Mouse (Mus musculus): Measurements from ENCODE around the gene Phf24. TPM values are rescaled to one million over a fixed set of nuclear protein-coding genes. Genes with fewer than 3 reads are reported as not detected.

Phf24 gene
- polyA plus RNA-seq, 1 experiment from 2014 or later = 0.50 TPM

GRCm38 (mm10) chr4:42879829-42880676 lies 36.4 kb upstream of the Phf24 start:
- Histone ChIP-seq H3K27ac (ENCODE audit: low read length) (no peak overlapping the region), H3K4me1 (replicated peaks; ENCODE audit: control insufficient read depth, insufficient read depth, low read length) (no peaks in the 10 kb centered on the region), H3K4me2 (ENCODE audit: low read depth, low read length) (no peak overlapping the region), H3K4me3 (ENCODE audit: low read length) (no peak overlapping the region), H3K36me3 (ENCODE audit: control insufficient read depth, insufficient read depth, low read length) (no peaks in the 10 kb centered on the region), H3K9ac (ENCODE audit: low read length) (no peak overlapping the region), H3K9me3 (ENCODE audit: control insufficient read depth, low read length) (no peaks in the 10 kb centered on the region), H3K27me3 (ENCODE audit: control insufficient read depth, insufficient read depth, low read depth, low read length) (no peaks in the 10 kb centered on the region)
- ATAC-seq (ENCODE audit: low read depth) = no peak
- WGBS = 64% methylated on average over 16 of the region's 16 CpGs

DNA sequence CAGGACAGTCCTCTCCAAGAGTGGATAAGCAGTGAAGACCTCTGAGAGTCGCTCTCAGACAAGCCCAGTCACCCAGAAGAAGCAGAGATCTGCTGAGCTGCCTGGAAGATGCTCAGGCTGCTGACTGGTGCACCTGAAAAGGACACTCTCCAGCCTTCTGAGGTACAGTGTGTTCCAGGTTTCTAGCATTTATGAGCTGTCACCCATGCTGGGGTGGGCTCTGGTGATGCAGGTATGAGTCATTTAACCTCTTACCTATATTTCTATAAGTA lies 35.8 kb upstream of the Phf24 start:
- H3K4me2 ChIP-seq (ENCODE audit: low read depth, low read length) = no peak overlapping the region
- ATAC-seq (ENCODE audit: low read depth) = no peak
- WGBS = 35% methylated on average over 1 of the region's 1 CpGs

GRCm38 (mm10) chr4:42886926-42887325 lies 29.5 kb upstream of the Phf24 start:
- no peaks in the 10 kb centered on the region for H3K27me3 ChIP-seq (ENCODE audit: control insufficient read depth, insufficient read depth, low read depth, low read length)
- no peak for ATAC-seq (ENCODE audit: low read depth)
- H3K9me3 ChIP-seq (ENCODE audit: control insufficient read depth, low read length) = no peaks in the 10 kb centered on the region
- H3K4me1 ChIP-seq (replicated peaks; ENCODE audit: control insufficient read depth, insufficient read depth, low read length) = no peaks in the 10 kb centered on the region
- H3K36me3 ChIP-seq (ENCODE audit: control insufficient read depth, insufficient read depth, low read length) = no peaks in the 10 kb centered on the region
- no peak overlapping the region for H3K27ac ChIP-seq (ENCODE audit: low read length)
- no peak overlapping the region for H3K4me2 ChIP-seq (ENCODE audit: low read depth, low read length)
- H3K4me3 ChIP-seq (ENCODE audit: low read length) = no peak overlapping the region
- no peak overlapping the region for H3K9ac ChIP-seq (ENCODE audit: low read length)
- WGBS = 88% methylated on average over 6 of the region's 6 CpGs

More for the DNA sequence above, 35.8 kb upstream of the Phf24 start:
- no peak overlapping the region for H3K9ac ChIP-seq (ENCODE audit: low read length)
- H3K4me1 ChIP-seq (replicated peaks; ENCODE audit: control insufficient read depth, insufficient read depth, low read length) = no peaks in the 10 kb centered on the region
- no peaks in the 10 kb centered on the region for H3K27me3 ChIP-seq (ENCODE audit: control insufficient read depth, insufficient read depth, low read depth, low read length)
- H3K27ac ChIP-seq (ENCODE audit: low read length) = no peak overlapping the region
- no peaks in the 10 kb centered on the region for H3K36me3 ChIP-seq (ENCODE audit: control insufficient read depth, insufficient read depth, low read length)
- no peak overlapping the region for H3K4me3 ChIP-seq (ENCODE audit: low read length)
- H3K9me3 ChIP-seq (ENCODE audit: control insufficient read depth, low read length) = no peaks in the 10 kb centered on the region

- H3K4me1 ChIP-seq (replicated peaks; ENCODE audit: control insufficient read depth, insufficient read depth, low read length) = no peaks in the 10 kb centered on the region
- H3K9ac ChIP-seq (ENCODE audit: low read length) = no peak overlapping the region
- 91% methylated on average over 6 of the region's 6 CpGs for WGBS
- H3K27me3 ChIP-seq (ENCODE audit: control insufficient read depth, insufficient read depth, low read depth, low read length) = no peaks in the 10 kb centered on the region
- H3K9me3 ChIP-seq (ENCODE audit: control insufficient read depth, low read length) = no peaks in the 10 kb centered on the region
- no peak overlapping the region for H3K4me3 ChIP-seq (ENCODE audit: low read length)
- no peaks in the 10 kb centered on the region for H3K36me3 ChIP-seq (ENCODE audit: control insufficient read depth, insufficient read depth, low read length)
- no peak for ATAC-seq (ENCODE audit: low read depth)
- no peak overlapping the region for H3K4me2 ChIP-seq (ENCODE audit: low read depth, low read length)
- no peak overlapping the region for H3K27ac ChIP-seq (ENCODE audit: low read length)
Measured at GRCm38 (mm10) chr4:42888806-42889205, 27.7 kb upstream of the Phf24 start.

- Histone ChIP-seq H3K9me3 (ENCODE audit: control insufficient read depth, low read length) (no peaks in the 10 kb centered on the region), H3K4me2 (ENCODE audit: low read depth, low read length) (no peak overlapping the region), H3K4me1 (replicated peaks; ENCODE audit: control insufficient read depth, insufficient read depth, low read length) (no peaks in the 10 kb centered on the region), H3K4me3 (ENCODE audit: low read length) (no peak overlapping the region), H3K9ac (ENCODE audit: low read length) (no peak overlapping the region), H3K36me3 (ENCODE audit: control insufficient read depth, insufficient read depth, low read length) (no peaks in the 10 kb centered on the region), H3K27ac (ENCODE audit: low read length) (no peak overlapping the region), H3K27me3 (ENCODE audit: control insufficient read depth, insufficient read depth, low read depth, low read length) (no peaks in the 10 kb centered on the region)
- ATAC-seq (ENCODE audit: low read depth) = no peak
- 65% methylated on average over 7 of the region's 7 CpGs for WGBS
Measured at GRCm38 (mm10) chr4:42891176-42891575, 25.3 kb upstream of the Phf24 start.

- Histone ChIP-seq H3K4me2 (ENCODE audit: low read depth, low read length) (no peak overlapping the region), H3K27ac (ENCODE audit: low read length) (no peak overlapping the region), H3K9ac (ENCODE audit: low read length) (no peak overlapping the region), H3K36me3 (ENCODE audit: control insufficient read depth, insufficient read depth, low read length) (no peaks in the 10 kb centered on the region), H3K27me3 (ENCODE audit: control insufficient read depth, insufficient read depth, low read depth, low read length) (no peaks in the 10 kb centered on the region), H3K9me3 (ENCODE audit: control insufficient read depth, low read length) (no peaks in the 10 kb centered on the region), H3K4me3 (ENCODE audit: low read length) (no peak overlapping the region), H3K4me1 (replicated peaks; ENCODE audit: control insufficient read depth, insufficient read depth, low read length) (no peaks in the 10 kb centered on the region)
- ATAC-seq (ENCODE audit: low read depth) = no peak
- 76% methylated on average over 7 of the region's 7 CpGs for WGBS
Measured at GRCm38 (mm10) chr4:42895118-42895517, 21.3 kb upstream of the Phf24 start.

DNA sequence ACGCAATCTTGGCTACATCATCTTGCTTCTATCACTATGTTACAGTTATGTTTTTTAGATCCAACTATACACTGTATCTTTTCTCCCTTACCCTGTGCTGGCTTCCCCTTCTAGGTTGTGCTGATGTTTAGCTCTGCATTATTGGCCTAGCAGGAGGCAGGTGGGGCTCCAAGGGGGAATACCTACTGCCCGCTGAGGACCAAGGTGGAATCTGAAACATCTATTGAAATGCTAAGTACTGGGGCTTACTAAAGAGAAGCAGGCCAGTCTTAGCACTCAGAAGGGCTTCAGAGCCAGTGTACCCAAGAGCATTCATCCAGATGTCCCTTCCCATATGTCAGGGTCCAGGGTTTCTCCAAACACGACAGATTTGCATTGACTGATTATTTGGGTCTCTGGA lies 17.5 kb upstream of the Phf24 start:
- H3K4me2 ChIP-seq (ENCODE audit: low read depth, low read length) = no peak overlapping the region
- WGBS = 39% methylated on average over 3 of the region's 3 CpGs
- no peaks in the 10 kb centered on the region for H3K36me3 ChIP-seq (ENCODE audit: control insufficient read depth, insufficient read depth, low read length)
- no peak for ATAC-seq (ENCODE audit: low read depth)
- no peak overlapping the region for H3K9ac ChIP-seq (ENCODE audit: low read length)
- H3K27ac ChIP-seq (ENCODE audit: low read length) = no peak overlapping the region
- H3K4me3 ChIP-seq (ENCODE audit: low read length) = no peak overlapping the region
- H3K9me3 ChIP-seq (ENCODE audit: control insufficient read depth, low read length) = no peaks in the 10 kb centered on the region
- no peaks in the 10 kb centered on the region for H3K4me1 ChIP-seq (replicated peaks; ENCODE audit: control insufficient read depth, insufficient read depth, low read length)
- no peaks in the 10 kb centered on the region for H3K27me3 ChIP-seq (ENCODE audit: control insufficient read depth, insufficient read depth, low read depth, low read length)

GRCm38 (mm10) chr4:42900878-42901277 lies 15.6 kb upstream of the Phf24 start:
- Histone ChIP-seq H3K36me3 (ENCODE audit: control insufficient read depth, insufficient read depth, low read length) (no peaks in the 10 kb centered on the region), H3K4me2 (ENCODE audit: low read depth, low read length) (no peak overlapping the region), H3K27me3 (ENCODE audit: control insufficient read depth, insufficient read depth, low read depth, low read length) (no peaks in the 10 kb centered on the region), H3K27ac (ENCODE audit: low read length) (no peak overlapping the region), H3K9me3 (ENCODE audit: control insufficient read depth, low read length) (no peaks in the 10 kb centered on the region), H3K4me3 (ENCODE audit: low read length) (no peak overlapping the region), H3K4me1 (replicated peaks; ENCODE audit: control insufficient read depth, insufficient read depth, low read length) (no peaks in the 10 kb centered on the region), H3K9ac (ENCODE audit: low read length) (no peak overlapping the region)
- WGBS = 60% methylated on average over 5 of the region's 5 CpGs
- ATAC-seq (ENCODE audit: low read depth) = no peak

DNA sequence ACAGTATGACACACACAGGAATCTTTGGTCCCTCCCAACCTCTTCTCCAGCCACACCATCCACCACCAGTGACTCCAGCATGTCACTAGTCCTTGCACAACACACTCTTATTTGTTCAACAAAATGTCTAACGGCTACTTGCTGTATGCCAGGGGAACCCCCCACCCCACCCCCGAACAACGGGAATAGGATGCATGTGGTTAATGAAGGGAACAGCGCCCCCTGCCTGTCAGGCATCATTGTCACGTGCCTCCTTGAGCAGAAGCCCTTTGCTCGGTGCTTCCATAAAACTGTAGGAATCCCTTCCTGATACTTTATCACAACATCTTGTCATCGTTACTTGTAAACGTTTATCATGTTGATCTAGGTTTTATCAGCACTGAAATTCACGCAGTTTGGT lies 14.3 kb upstream of the Phf24 start:
- Histone ChIP-seq H3K9ac (ENCODE audit: low read length) (no peak overlapping the region), H3K27ac (ENCODE audit: low read length) (no peak overlapping the region), H3K4me1 (replicated peaks; ENCODE audit: control insufficient read depth, insufficient read depth, low read length) (no peaks in the 10 kb centered on the region), H3K9me3 (ENCODE audit: control insufficient read depth, low read length) (no peaks in the 10 kb centered on the region), H3K27me3 (ENCODE audit: control insufficient read depth, insufficient read depth, low read depth, low read length) (no peaks in the 10 kb centered on the region), H3K36me3 (ENCODE audit: control insufficient read depth, insufficient read depth, low read length) (no peaks in the 10 kb centered on the region), H3K4me2 (ENCODE audit: low read depth, low read length) (no peak overlapping the region), H3K4me3 (ENCODE audit: low read length) (no peak overlapping the region)
- WGBS = 44% methylated on average over 9 of the region's 9 CpGs
- ATAC-seq (ENCODE audit: low read depth) = no peak

GRCm38 (mm10) chr4:42902730-42903129 lies 13.7 kb upstream of the Phf24 start:
- 79% methylated on average over 5 of the region's 5 CpGs for WGBS
- Histone ChIP-seq H3K4me1 (replicated peaks; ENCODE audit: control insufficient read depth, insufficient read depth, low read length) (no peaks in the 10 kb centered on the region), H3K27me3 (ENCODE audit: control insufficient read depth, insufficient read depth, low read depth, low read length) (no peaks in the 10 kb centered on the region), H3K36me3 (ENCODE audit: control insufficient read depth, insufficient read depth, low read length) (no peaks in the 10 kb centered on the region), H3K27ac (ENCODE audit: low read length) (no peak overlapping the region), H3K4me3 (ENCODE audit: low read length) (no peak overlapping the region), H3K9me3 (ENCODE audit: control insufficient read depth, low read length) (no peaks in the 10 kb centered on the region), H3K4me2 (ENCODE audit: low read depth, low read length) (no peak overlapping the region), H3K9ac (ENCODE audit: low read length) (no peak overlapping the region)
- ATAC-seq (ENCODE audit: low read depth) = no peak

All from lung, embryonic 16.5 days (tissue).